Mouse (Mus musculus): ENCODE measurements around the gene Ctsd. TPM values are rescaled to one million over a fixed set of nuclear protein-coding genes. Genes with fewer than 3 reads are reported as not detected.

Ctsd gene
- total RNA-seq, 1 experiment, result 535 TPM

DNA sequence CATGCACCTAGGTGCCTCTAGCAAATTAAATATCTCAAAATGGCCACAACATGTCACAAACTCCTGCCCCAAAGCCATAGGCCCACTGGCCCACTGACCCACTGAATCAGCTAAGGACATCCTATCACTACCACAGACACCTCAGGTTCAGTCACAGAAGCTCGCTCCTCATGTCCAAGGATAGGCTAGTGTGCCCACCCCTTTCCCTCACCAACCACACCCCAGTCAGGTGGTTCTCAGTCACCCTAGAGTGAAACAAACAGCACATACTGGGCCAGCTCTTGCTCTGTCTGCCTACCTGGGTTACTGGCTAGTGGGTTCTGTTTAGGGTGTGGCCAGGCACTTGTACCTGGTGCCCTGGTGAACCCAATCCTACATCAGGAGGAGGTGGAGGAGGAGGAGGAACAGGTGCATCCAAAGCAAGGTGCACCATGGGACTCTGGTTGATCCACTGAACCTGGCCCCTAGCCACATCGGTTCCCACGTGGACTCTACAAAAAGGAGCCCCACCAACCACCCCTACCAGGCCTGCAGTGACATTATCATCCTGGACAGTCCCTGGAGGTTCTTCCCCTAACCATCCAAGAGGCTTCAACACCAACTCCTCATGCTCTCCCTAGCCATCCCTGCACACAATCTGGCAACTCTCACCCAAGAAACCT lies 2.0 kb downstream of the Ctsd start:
- Histone ChIP-seq H3K9ac (ENCODE audit: insufficient read depth, low read depth, low read length, poor library complexity, severe bottlenecking) (peak overlapping the region; percentile 92), H3K9me3 (ENCODE audit: control insufficient read depth, insufficient read depth, low read depth, low read length) (no peaks in the 10 kb centered on the region), H3K36me3 (ENCODE audit: control insufficient read depth, insufficient read depth, low read length, poor library complexity, severe bottlenecking) (peaks cover 49% of the 10 kb centered on the region), H3K4me3 (ENCODE audit: insufficient read depth in 1 of 2, low read depth in 1 of 2, low read length in 2 of 2, poor library complexity in 1 of 2, severe bottlenecking in 1 of 2) (peak overlapping the region; percentile 85 to 88), H3K27ac (ENCODE audit: insufficient read depth, low read depth, low read length, poor library complexity, severe bottlenecking) (no peak overlapping the region), H3K4me1 (ENCODE audit: control insufficient read depth in 2 of 2, insufficient read depth in 2 of 2, low read length in 2 of 2, poor library complexity in 1 of 2) (peaks cover 0 to 16% of the 10 kb centered on the region in 2 experiments; a peak in 2 of 4 replicates)
- TF ChIP-seq MAFK (IDR thresholded peaks at IDR 0.05; ENCODE audit: insufficient read depth, low read depth, low read length) (no peak), CHD2 (IDR thresholded peaks at IDR 0.05; ENCODE audit: low read depth, low read length) (no peak), ZC3H11A (IDR thresholded peaks at IDR 0.05; ENCODE audit: borderline replicate concordance, low read depth, low read length) (no peak), ZNF384 (IDR thresholded peaks at IDR 0.05; ENCODE audit: low read depth, low read length) (no peak), HCFC1 (IDR thresholded peaks at IDR 0.05; ENCODE audit: borderline replicate concordance, insufficient read depth, low read length) (no peak)
- in situ Hi-C loops (cut with MboI; ENCODE audit: low sequenced_read_pairs in 2 of 2, unreplicated experiment in 2 of 2), result no loop called here
- DNase-seq (ENCODE audit: low read depth, low spot score), result no peak

DNA sequence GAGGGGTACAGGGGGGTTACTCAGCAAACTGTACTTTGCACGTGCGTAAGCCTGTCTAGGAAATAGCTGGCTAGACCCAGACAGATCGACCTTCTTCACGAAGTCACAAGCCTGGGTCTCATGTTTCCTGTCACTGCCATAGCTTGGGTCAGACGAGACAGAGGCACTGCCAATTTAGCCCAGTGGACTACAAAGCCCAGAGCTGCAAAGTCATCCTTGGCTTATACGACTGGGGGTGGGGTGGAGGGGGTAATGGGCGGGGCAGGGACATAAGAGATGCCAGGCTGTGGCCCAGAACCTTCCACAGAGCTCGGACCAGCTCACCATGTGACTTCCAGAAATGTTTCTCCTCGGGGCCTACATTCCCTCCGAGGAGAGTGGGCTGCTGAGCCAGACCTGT lies 3.5 kb downstream of the Ctsd start:
- H3K36me3 ChIP-seq (ENCODE audit: control insufficient read depth, insufficient read depth, low read length, poor library complexity, severe bottlenecking), result peaks cover 65% of the 10 kb centered on the region
- no peak for DNase-seq (ENCODE audit: low read depth, low spot score)
- TF ChIP-seq CHD2 (IDR thresholded peaks at IDR 0.05; ENCODE audit: low read depth, low read length), result no peak
- TF ChIP-seq ZNF384 (IDR thresholded peaks at IDR 0.05; ENCODE audit: low read depth, low read length), result no peak
- no peak for TF ChIP-seq ZC3H11A (IDR thresholded peaks at IDR 0.05; ENCODE audit: borderline replicate concordance, low read depth, low read length)
- no peak for TF ChIP-seq HCFC1 (IDR thresholded peaks at IDR 0.05; ENCODE audit: borderline replicate concordance, insufficient read depth, low read length)
- no peak for TF ChIP-seq MAFK (IDR thresholded peaks at IDR 0.05; ENCODE audit: insufficient read depth, low read depth, low read length)
- H3K9me3 ChIP-seq (ENCODE audit: control insufficient read depth, insufficient read depth, low read depth, low read length), result no peaks in the 10 kb centered on the region
- no peak overlapping the region for H3K27ac ChIP-seq (ENCODE audit: insufficient read depth, low read depth, low read length, poor library complexity, severe bottlenecking)
- in situ Hi-C loops (cut with MboI; ENCODE audit: low sequenced_read_pairs in 2 of 2, unreplicated experiment in 2 of 2), result no loop called here
- H3K4me1 ChIP-seq (ENCODE audit: control insufficient read depth in 2 of 2, insufficient read depth in 2 of 2, low read length in 2 of 2, poor library complexity in 1 of 2), result peaks cover 0 to 16% of the 10 kb centered on the region in 2 experiments; a peak in 2 of 4 replicates
- no peak overlapping the region for H3K9ac ChIP-seq (ENCODE audit: insufficient read depth, low read depth, low read length, poor library complexity, severe bottlenecking)
- H3K4me3 ChIP-seq (ENCODE audit: insufficient read depth in 1 of 2, low read depth in 1 of 2, low read length in 2 of 2, poor library complexity in 1 of 2, severe bottlenecking in 1 of 2), result no peak overlapping the region

DNA sequence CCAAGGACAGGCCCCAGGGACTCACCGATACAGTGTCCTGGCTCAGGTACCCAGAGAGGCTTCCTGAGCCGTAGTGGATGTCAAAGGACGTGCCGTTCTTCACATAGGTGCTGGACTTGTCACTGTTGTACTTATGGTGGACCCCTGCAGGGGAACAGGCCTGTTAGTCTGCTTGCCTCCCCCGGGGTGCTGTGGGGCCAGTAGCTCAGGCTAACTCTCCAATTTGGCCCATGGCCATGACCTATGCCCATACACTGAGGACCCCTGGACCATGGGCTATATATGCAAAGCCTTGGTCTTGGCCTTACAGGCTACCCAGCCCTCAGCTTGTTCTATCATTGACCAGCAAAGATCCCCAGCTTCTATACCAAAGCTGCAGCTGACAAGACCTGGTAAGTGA lies 5.3 kb downstream of the Ctsd start, which contains the start of gene Gm49369:
Gm49369 (minus strand) TSS at position 101 of the 400 bp plus-strand sequence.
- H3K27ac ChIP-seq (ENCODE audit: insufficient read depth, low read depth, low read length, poor library complexity, severe bottlenecking), result no peak within 1 kb of the TSS
- H3K36me3 ChIP-seq (ENCODE audit: control insufficient read depth, insufficient read depth, low read length, poor library complexity, severe bottlenecking), result peaks cover 78% of the 10 kb centered on the region
- H3K4me1 ChIP-seq (ENCODE audit: control insufficient read depth in 2 of 2, insufficient read depth in 2 of 2, low read length in 2 of 2, poor library complexity in 1 of 2), result peaks cover 0 to 16% of the 10 kb centered on the region in 2 experiments; a peak in 2 of 4 replicates
- DNase-seq (ENCODE audit: low read depth, low spot score), result no peak
- H3K9ac ChIP-seq (ENCODE audit: insufficient read depth, low read depth, low read length, poor library complexity, severe bottlenecking), result no peak within 1 kb of the TSS
- in situ Hi-C loops (cut with MboI; ENCODE audit: low sequenced_read_pairs in 2 of 2, unreplicated experiment in 2 of 2), result no loop called here
- H3K4me3 ChIP-seq (ENCODE audit: insufficient read depth in 1 of 2, low read depth in 1 of 2, low read length in 2 of 2, poor library complexity in 1 of 2, severe bottlenecking in 1 of 2), result no peak within 1 kb of the TSS
- H3K9me3 ChIP-seq (ENCODE audit: control insufficient read depth, insufficient read depth, low read depth, low read length), result no peaks in the 10 kb centered on the region
- TF ChIP-seq CHD2 (IDR thresholded peaks at IDR 0.05; ENCODE audit: low read depth, low read length) (no peak), ZNF384 (IDR thresholded peaks at IDR 0.05; ENCODE audit: low read depth, low read length) (no peak), MAFK (IDR thresholded peaks at IDR 0.05; ENCODE audit: insufficient read depth, low read depth, low read length) (no peak), ZC3H11A (IDR thresholded peaks at IDR 0.05; ENCODE audit: borderline replicate concordance, low read depth, low read length) (no peak), HCFC1 (IDR thresholded peaks at IDR 0.05; ENCODE audit: borderline replicate concordance, insufficient read depth, low read length) (no peak)

DNA sequence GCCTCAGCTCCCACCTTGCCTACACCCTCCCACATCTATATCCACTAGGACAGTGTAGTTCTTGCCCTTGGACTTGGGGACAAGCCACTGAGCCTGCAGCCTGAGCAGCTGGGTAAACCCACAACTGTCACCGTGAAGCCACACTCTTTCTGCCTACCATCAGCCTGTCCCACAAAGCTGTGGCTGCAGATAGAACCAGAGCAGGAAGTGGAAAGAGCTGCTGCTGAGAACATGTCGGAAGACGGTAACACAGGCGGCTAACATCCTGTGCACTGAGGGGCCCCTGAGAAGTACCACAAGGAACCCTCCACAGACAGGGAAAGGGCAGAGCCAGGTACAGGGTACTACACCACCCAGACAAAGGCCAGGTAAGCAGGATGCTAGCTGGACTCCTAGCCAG lies 6.7 kb downstream of the Ctsd start:
- Histone ChIP-seq H3K9ac (ENCODE audit: insufficient read depth, low read depth, low read length, poor library complexity, severe bottlenecking) (no peak overlapping the region), H3K9me3 (ENCODE audit: control insufficient read depth, insufficient read depth, low read depth, low read length) (no peaks in the 10 kb centered on the region), H3K27ac (ENCODE audit: insufficient read depth, low read depth, low read length, poor library complexity, severe bottlenecking) (no peak overlapping the region), H3K4me3 (ENCODE audit: insufficient read depth in 1 of 2, low read depth in 1 of 2, low read length in 2 of 2, poor library complexity in 1 of 2, severe bottlenecking in 1 of 2) (no peak overlapping the region), H3K36me3 (ENCODE audit: control insufficient read depth, insufficient read depth, low read length, poor library complexity, severe bottlenecking) (peaks cover 91% of the 10 kb centered on the region), H3K4me1 (ENCODE audit: control insufficient read depth in 2 of 2, insufficient read depth in 2 of 2, low read length in 2 of 2, poor library complexity in 1 of 2) (peaks cover 0 to 8% of the 10 kb centered on the region in 2 experiments; a peak in 2 of 4 replicates)
- no peak for DNase-seq (ENCODE audit: low read depth, low spot score)
- TF ChIP-seq CHD2 (IDR thresholded peaks at IDR 0.05; ENCODE audit: low read depth, low read length) (no peak), MAFK (IDR thresholded peaks at IDR 0.05; ENCODE audit: insufficient read depth, low read depth, low read length) (no peak), ZC3H11A (IDR thresholded peaks at IDR 0.05; ENCODE audit: borderline replicate concordance, low read depth, low read length) (no peak), ZNF384 (IDR thresholded peaks at IDR 0.05; ENCODE audit: low read depth, low read length) (no peak), HCFC1 (IDR thresholded peaks at IDR 0.05; ENCODE audit: borderline replicate concordance, insufficient read depth, low read length) (no peak)
- in situ Hi-C loops (cut with MboI; ENCODE audit: low sequenced_read_pairs in 2 of 2, unreplicated experiment in 2 of 2), result no loop called here
